Mouse (Mus musculus): ENCODE results near the gene Smarca2. TPM values are rescaled to one million over a fixed set of nuclear protein-coding genes. Genes with fewer than 3 reads are reported as not detected.

The Smarca2 gene
- polyA plus RNA-seq, 1 experiment from 2014 or later: 25.8 TPM

- no peak for ATAC-seq (ENCODE audit: extremely low read depth, insufficient number of reproducible peaks, low FRiP score, low TSS enrichment)
- Histone ChIP-seq H3K4me1 (no peaks in the 10 kb centered on the region), H3K9ac (no peak overlapping the region), H3K36me3 (peaks cover 74% of the 10 kb centered on the region), H3K4me2 (no peak overlapping the region), H3K27ac (replicated peaks) (no peak overlapping the region), H3K9me3 (no peaks in the 10 kb centered on the region), H3K27me3 (replicated peaks) (no peaks in the 10 kb centered on the region), H3K4me3 (no peak overlapping the region)
- 67% methylated on average over 4 of the region's 4 CpGs for WGBS
Observed at GRCm38 (mm10) chr19:26697107-26697506, 92.3 kb downstream of the Smarca2 start.

GRCm38 (mm10) chr19:26704545-26705209, 99.8 kb downstream of the Smarca2 start:
- H3K27ac ChIP-seq (replicated peaks): no peak overlapping the region

GRCm38 (mm10) chr19:26706910-26707309, 102.1 kb downstream of the Smarca2 start:
- H3K9ac ChIP-seq: no peak overlapping the region
- no peak for ATAC-seq (ENCODE audit: extremely low read depth, insufficient number of reproducible peaks, low FRiP score, low TSS enrichment)
- H3K4me1 ChIP-seq: peaks cover 24% of the 10 kb centered on the region
- H3K27me3 ChIP-seq (replicated peaks): no peaks in the 10 kb centered on the region
- H3K27ac ChIP-seq (replicated peaks): no peak overlapping the region; the same call in 1 of the 2 replicates
- peaks cover 7% of the 10 kb centered on the region; the same call in 1 of the 2 replicates for H3K36me3 ChIP-seq
- H3K4me3 ChIP-seq: no peak overlapping the region
- H3K9me3 ChIP-seq: no peaks in the 10 kb centered on the region
- 32% methylated on average over 5 of the region's 5 CpGs for WGBS
- H3K4me2 ChIP-seq: no peak overlapping the region

More at GRCm38 (mm10) chr19:26704545-26705209, 99.8 kb downstream of the Smarca2 start:
- H3K4me1 ChIP-seq: peaks cover 24% of the 10 kb centered on the region
- no peak for ATAC-seq (ENCODE audit: extremely low read depth, insufficient number of reproducible peaks, low FRiP score, low TSS enrichment)
- 74% methylated on average over 10 of the region's 10 CpGs for whole genome bisulfite sequencing
- no peaks in the 10 kb centered on the region for H3K27me3 ChIP-seq (replicated peaks)
- peaks cover 26% of the 10 kb centered on the region for H3K36me3 ChIP-seq
- no peaks in the 10 kb centered on the region for H3K9me3 ChIP-seq
- no peak overlapping the region for H3K4me3 ChIP-seq
- no peak overlapping the region for H3K4me2 ChIP-seq
- H3K9ac ChIP-seq: no peak overlapping the region

- H3K9ac ChIP-seq: no peak overlapping the region
- H3K36me3 ChIP-seq: peaks cover 12% of the 10 kb centered on the region
- no peaks in the 10 kb centered on the region for H3K9me3 ChIP-seq
- H3K4me2 ChIP-seq: no peak overlapping the region; the same call in 1 of the 2 replicates
- H3K27me3 ChIP-seq (replicated peaks): no peaks in the 10 kb centered on the region
- no peak overlapping the region for H3K27ac ChIP-seq (replicated peaks)
- ATAC-seq (ENCODE audit: extremely low read depth, insufficient number of reproducible peaks, low FRiP score, low TSS enrichment): no peak
- H3K4me1 ChIP-seq: peaks cover 24% of the 10 kb centered on the region
- no peak overlapping the region for H3K4me3 ChIP-seq
- 23% methylated on average over 12 of the region's 12 CpGs for WGBS
Observed at GRCm38 (mm10) chr19:26709095-26709494, 104.2 kb downstream of the Smarca2 start.

GRCm38 (mm10) chr19:26711268-26711667, 106.4 kb downstream of the Smarca2 start:
- H3K36me3 ChIP-seq: peaks cover 12% of the 10 kb centered on the region
- H3K4me2 ChIP-seq: no peak overlapping the region
- no peak for ATAC-seq (ENCODE audit: extremely low read depth, insufficient number of reproducible peaks, low FRiP score, low TSS enrichment)
- H3K4me3 ChIP-seq: no peak overlapping the region
- no peaks in the 10 kb centered on the region for H3K27me3 ChIP-seq (replicated peaks)
- H3K4me1 ChIP-seq: peaks cover 16% of the 10 kb centered on the region
- H3K9ac ChIP-seq: no peak overlapping the region
- 26% methylated on average over 2 of the region's 2 CpGs for WGBS
- no peaks in the 10 kb centered on the region for H3K9me3 ChIP-seq
- no peak overlapping the region for H3K27ac ChIP-seq (replicated peaks)

GRCm38 (mm10) chr19:26716217-26716616, 111.4 kb downstream of the Smarca2 start:
- Histone ChIP-seq H3K36me3 (peaks cover 16% of the 10 kb centered on the region), H3K9me3 (no peaks in the 10 kb centered on the region), H3K27ac (replicated peaks) (peak overlapping the region; percentile 51), H3K4me2 (0 out of 2 replicates have a peak overlapping the region, but pooled peaks have one; percentile 4), H3K4me1 (peaks cover 10% of the 10 kb centered on the region), H3K4me3 (no peak overlapping the region), H3K27me3 (replicated peaks) (no peaks in the 10 kb centered on the region), H3K9ac (no peak overlapping the region)
- WGBS: 60% methylated on average over 9 of the region's 9 CpGs
- no peak for ATAC-seq (ENCODE audit: extremely low read depth, insufficient number of reproducible peaks, low FRiP score, low TSS enrichment)

- H3K4me2 ChIP-seq: no peak overlapping the region
- H3K9me3 ChIP-seq: no peaks in the 10 kb centered on the region
- peaks cover 10% of the 10 kb centered on the region for H3K4me1 ChIP-seq
- no peak for ATAC-seq (ENCODE audit: extremely low read depth, insufficient number of reproducible peaks, low FRiP score, low TSS enrichment)
- H3K9ac ChIP-seq: no peak overlapping the region
- H3K4me3 ChIP-seq: no peak overlapping the region
- 17% methylated on average over 6 of the region's 6 CpGs for WGBS
- H3K27me3 ChIP-seq (replicated peaks): no peaks in the 10 kb centered on the region
- H3K36me3 ChIP-seq: peaks cover 17% of the 10 kb centered on the region
- H3K27ac ChIP-seq (replicated peaks): no peak overlapping the region
Observed at GRCm38 (mm10) chr19:26718221-26718620, 113.4 kb downstream of the Smarca2 start.

GRCm38 (mm10) chr19:26719161-26719560, 114.3 kb downstream of the Smarca2 start:
- ATAC-seq (ENCODE audit: extremely low read depth, insufficient number of reproducible peaks, low FRiP score, low TSS enrichment): no peak
- WGBS: 56% methylated on average over 7 of the region's 7 CpGs
- H3K4me1 ChIP-seq: peaks cover 10% of the 10 kb centered on the region
- H3K4me2 ChIP-seq: no peak overlapping the region
- no peak overlapping the region for H3K9ac ChIP-seq
- H3K36me3 ChIP-seq: peaks cover 17% of the 10 kb centered on the region
- no peaks in the 10 kb centered on the region for H3K9me3 ChIP-seq
- no peaks in the 10 kb centered on the region for H3K27me3 ChIP-seq (replicated peaks)
- no peak overlapping the region for H3K4me3 ChIP-seq
- no peak overlapping the region for H3K27ac ChIP-seq (replicated peaks)

- no peak overlapping the region for H3K9ac ChIP-seq
- H3K27ac ChIP-seq (replicated peaks): no peak overlapping the region
- H3K36me3 ChIP-seq: peaks cover 17% of the 10 kb centered on the region
- WGBS: 79% methylated on average over 6 of the region's 6 CpGs
- no peak overlapping the region for H3K4me3 ChIP-seq
- H3K4me1 ChIP-seq: peaks cover 10% of the 10 kb centered on the region
- ATAC-seq (ENCODE audit: extremely low read depth, insufficient number of reproducible peaks, low FRiP score, low TSS enrichment): no peak
- no peaks in the 10 kb centered on the region for H3K27me3 ChIP-seq (replicated peaks)
- H3K9me3 ChIP-seq: no peaks in the 10 kb centered on the region
- no peak overlapping the region for H3K4me2 ChIP-seq
Observed at GRCm38 (mm10) chr19:26721741-26722140, 116.9 kb downstream of the Smarca2 start.

GRCm38 (mm10) chr19:26723899-26724298, 119.0 kb downstream of the Smarca2 start:
- Histone ChIP-seq H3K4me3 (no peak overlapping the region), H3K9me3 (no peaks in the 10 kb centered on the region), H3K27ac (replicated peaks) (no peak overlapping the region), H3K27me3 (replicated peaks) (no peaks in the 10 kb centered on the region), H3K36me3 (peaks cover 17% of the 10 kb centered on the region), H3K4me1 (peaks cover 13% of the 10 kb centered on the region), H3K4me2 (no peak overlapping the region), H3K9ac (no peak overlapping the region)
- WGBS: 81% methylated on average over 11 of the region's 11 CpGs
- no peak for ATAC-seq (ENCODE audit: extremely low read depth, insufficient number of reproducible peaks, low FRiP score, low TSS enrichment)

- WGBS: 75% methylated on average over 3 of the region's 3 CpGs
- no peak overlapping the region for H3K4me2 ChIP-seq
- peaks cover 17% of the 10 kb centered on the region for H3K36me3 ChIP-seq
Observed at GRCm38 (mm10) chr19:26724626-26725025, 119.8 kb downstream of the Smarca2 start.

GRCm38 (mm10) chr19:26727796-26728195, 122.9 kb downstream of the Smarca2 start:
- no peaks in the 10 kb centered on the region for H3K27me3 ChIP-seq (replicated peaks)
- H3K9ac ChIP-seq: no peak overlapping the region
- H3K4me2 ChIP-seq: no peak overlapping the region
- no peak overlapping the region for H3K4me3 ChIP-seq
- no peaks in the 10 kb centered on the region for H3K36me3 ChIP-seq
- peaks cover 11% of the 10 kb centered on the region; the same call in 1 of the 2 replicates for H3K4me1 ChIP-seq
- no peak for ATAC-seq (ENCODE audit: extremely low read depth, insufficient number of reproducible peaks, low FRiP score, low TSS enrichment)
- 61% methylated on average over 9 of the region's 9 CpGs for WGBS
- H3K27ac ChIP-seq (replicated peaks): no peak overlapping the region
- H3K9me3 ChIP-seq: no peaks in the 10 kb centered on the region

More at GRCm38 (mm10) chr19:26724626-26725025, 119.8 kb downstream of the Smarca2 start:
- Histone ChIP-seq H3K27me3 (replicated peaks) (no peaks in the 10 kb centered on the region), H3K27ac (replicated peaks) (no peak overlapping the region), H3K4me3 (no peak overlapping the region), H3K9ac (no peak overlapping the region), H3K4me1 (peaks cover 8% of the 10 kb centered on the region; the same call in 1 of the 2 replicates), H3K9me3 (no peaks in the 10 kb centered on the region)
- ATAC-seq (ENCODE audit: extremely low read depth, insufficient number of reproducible peaks, low FRiP score, low TSS enrichment): no peak
